Mouse (Mus musculus) lung, embryonic 16.5 days (tissue): ENCODE results near the gene Cd59b. TPM values are rescaled to one million over a fixed set of nuclear protein-coding genes. Genes with fewer than 3 reads are reported as not detected.

Source experiments
- ATAC-seq: fragments of 200-750 bp; cut with Nextera tagmentation; 2 replicates; pipeline ENCODE4 v1.8.0; 2017; ENCODE audit warnings: low read depth, mild to moderate bottlenecking, moderate library complexity
- H3K27ac ChIP-seq: fragments of 300-500 bp; sonication (generic); 2 replicates; pipeline ENCODE4 v1.5.1; 2014; ENCODE audit warnings: mild to moderate bottlenecking, control low read depth, low read length
- H3K27me3 ChIP-seq: fragments of 300-500 bp; sonication (generic); 2 replicates; pipeline ENCODE4 v1.6.1; 2014; ENCODE audit warnings: low read depth, low read length, mixed read lengths; ENCODE audit not compliant: control insufficient read depth, insufficient read depth
- H3K36me3 ChIP-seq: fragments of 300-500 bp; sonication (generic); 2 replicates; pipeline ENCODE4 v1.6.1; 2014; ENCODE audit warnings: low read length; ENCODE audit not compliant: control insufficient read depth, insufficient read depth
- H3K4me1 ChIP-seq: fragments of 300-500 bp; sonication (generic); replicated peaks from 2 replicates; pipeline ENCODE4 v1.6.1; 2014; ENCODE audit warnings: low read length, mixed read lengths; ENCODE audit not compliant: control insufficient read depth, insufficient read depth
- H3K4me2 ChIP-seq: fragments of 300-500 bp; sonication (generic); 2 replicates; pipeline ENCODE4 v1.6.1; 2014; ENCODE audit warnings: low read depth, low read length, control low read depth
- H3K4me3 ChIP-seq: fragments of 300-500 bp; sonication (generic); 2 replicates; pipeline ENCODE4 v1.5.1; 2014; ENCODE audit warnings: mild to moderate bottlenecking, low read length, control low read depth
- H3K9ac ChIP-seq: fragments of 300-500 bp; sonication (generic); 2 replicates; pipeline ENCODE4 v1.6.1; 2014; ENCODE audit warnings: low read length, control low read depth
- H3K9me3 ChIP-seq: fragments of 300-500 bp; sonication (generic); 2 replicates; pipeline ENCODE4 v1.6.1; 2016; ENCODE audit warnings: low read length; ENCODE audit not compliant: control insufficient read depth
- WGBS: fragments of 180-500 bp; shearing (Covaris S2); extraction: QIAGEN DNeasy Blood & Tissue Kit; methylation state at CpG from one replicate; pipeline ENCODE4 v1.1.7; 2014; 5-methylcytosine and 5-hydroxymethylcytosine counted together
- polyA plus RNA-seq: library from polyadenylated mRNA; unstranded; fragments of >200 nt; fragmentation: Nextera tagmentation; extraction: Ambion mirVana; gene quantifications from 2 replicates; pipeline ENCODE4 v1.2.1, GENCODE M21; 2015

Gene Cd59b
- polyA plus RNA-seq: 6.7 and 9.7 TPM in 2 replicates

DNA sequence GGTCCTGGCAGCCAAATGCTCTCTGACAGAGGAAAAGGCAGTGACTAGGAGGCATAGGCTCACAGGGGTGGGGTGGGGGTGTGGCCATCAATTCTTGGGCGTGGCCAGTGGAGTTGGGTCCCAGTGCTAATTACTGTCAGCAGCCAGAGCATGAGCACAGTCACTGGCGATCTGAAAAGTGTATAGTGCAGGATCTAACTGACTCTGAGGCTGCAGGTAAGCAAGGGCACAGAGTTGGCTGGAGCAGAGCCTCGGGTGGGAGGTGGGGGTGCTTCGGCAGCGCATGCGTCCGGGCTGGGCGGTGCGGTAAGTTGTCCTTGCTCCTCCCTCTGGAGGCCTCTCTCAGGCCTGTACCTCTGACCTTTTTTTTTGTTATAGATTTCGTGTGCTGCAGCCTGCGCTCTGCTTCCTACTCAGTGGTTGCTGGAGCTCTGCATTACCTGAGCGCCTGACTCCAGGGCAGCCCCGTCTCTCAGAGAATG, at the start of gene Cd59b:
TSS of gene Cd59b (plus strand) at position 146 of the 482 bp plus-strand sequence.
- Histone ChIP-seq H3K4me3 (peak within 1 kb of the TSS; percentile 52), H3K27ac (no peak within 1 kb of the TSS), H3K9me3 (no peaks in the 10 kb centered on the region), H3K27me3 (no peaks in the 10 kb centered on the region), H3K9ac (peak within 1 kb of the TSS; percentile 59), H3K4me2 (peak within 1 kb of the TSS; percentile 58), H3K36me3 (no peaks in the 10 kb centered on the region), H3K4me1 (peaks cover 10% of the 10 kb centered on the region)
- peak; percentile 93 for ATAC-seq
- 7% methylated on average over 13 of the region's 13 CpGs for WGBS

DNA sequence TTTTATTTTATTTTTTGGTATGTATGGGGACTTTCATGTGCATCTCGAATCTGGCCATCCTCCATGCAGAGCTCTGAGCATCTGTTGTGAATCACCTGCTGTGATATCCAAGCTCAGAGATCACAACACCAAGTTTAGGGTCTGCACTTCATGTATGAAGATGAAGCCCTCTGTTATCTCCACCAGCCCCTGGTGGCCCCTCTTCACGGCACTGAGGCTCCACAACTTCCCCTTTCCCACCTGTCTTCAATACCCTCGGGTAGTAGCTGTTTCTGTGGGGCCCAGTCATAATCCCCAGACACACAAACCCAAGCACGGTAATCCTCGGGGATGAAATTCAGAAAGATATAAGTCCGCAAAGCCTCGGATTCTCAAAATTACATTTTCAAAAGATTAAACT, 46.6 kb upstream of the Cd59b start:
- ATAC-seq: no peak
- no peak overlapping the region for H3K9ac ChIP-seq
- peaks cover 4% of the 10 kb centered on the region for H3K4me1 ChIP-seq
- H3K9me3 ChIP-seq: no peaks in the 10 kb centered on the region
- WGBS: 76% methylated on average over 7 of the region's 7 CpGs
- no peaks in the 10 kb centered on the region for H3K36me3 ChIP-seq
- no peak overlapping the region for H3K4me2 ChIP-seq
- H3K27me3 ChIP-seq: no peaks in the 10 kb centered on the region
- no peak overlapping the region for H3K27ac ChIP-seq
- H3K4me3 ChIP-seq: no peak overlapping the region

DNA sequence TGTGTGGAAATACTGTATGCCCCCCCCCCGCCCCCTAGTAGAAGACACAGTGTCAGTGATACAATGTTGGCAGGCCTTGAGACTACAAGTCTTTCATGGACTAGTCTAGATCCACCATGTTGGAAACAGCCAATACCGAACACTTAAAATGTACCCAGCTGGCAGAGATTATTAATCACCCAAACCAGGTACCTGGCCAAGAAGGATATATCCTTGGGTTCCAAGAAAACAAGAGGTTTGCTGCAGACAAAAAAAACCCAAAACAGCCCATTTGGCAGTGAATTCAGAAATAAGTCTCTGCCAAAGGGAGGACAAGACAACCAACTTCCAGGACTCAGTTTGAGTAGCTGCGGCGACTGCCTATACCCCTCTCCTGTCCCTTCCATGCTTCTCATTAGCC, 45.0 kb upstream of the Cd59b start:
- ATAC-seq: no peak
- Histone ChIP-seq H3K27ac (no peak overlapping the region), H3K36me3 (no peaks in the 10 kb centered on the region), H3K27me3 (no peaks in the 10 kb centered on the region), H3K4me2 (no peak overlapping the region), H3K4me1 (peaks cover 15% of the 10 kb centered on the region), H3K9ac (no peak overlapping the region), H3K4me3 (no peak overlapping the region), H3K9me3 (no peaks in the 10 kb centered on the region)
- WGBS: 84% methylated on average over 4 of the region's 4 CpGs

DNA sequence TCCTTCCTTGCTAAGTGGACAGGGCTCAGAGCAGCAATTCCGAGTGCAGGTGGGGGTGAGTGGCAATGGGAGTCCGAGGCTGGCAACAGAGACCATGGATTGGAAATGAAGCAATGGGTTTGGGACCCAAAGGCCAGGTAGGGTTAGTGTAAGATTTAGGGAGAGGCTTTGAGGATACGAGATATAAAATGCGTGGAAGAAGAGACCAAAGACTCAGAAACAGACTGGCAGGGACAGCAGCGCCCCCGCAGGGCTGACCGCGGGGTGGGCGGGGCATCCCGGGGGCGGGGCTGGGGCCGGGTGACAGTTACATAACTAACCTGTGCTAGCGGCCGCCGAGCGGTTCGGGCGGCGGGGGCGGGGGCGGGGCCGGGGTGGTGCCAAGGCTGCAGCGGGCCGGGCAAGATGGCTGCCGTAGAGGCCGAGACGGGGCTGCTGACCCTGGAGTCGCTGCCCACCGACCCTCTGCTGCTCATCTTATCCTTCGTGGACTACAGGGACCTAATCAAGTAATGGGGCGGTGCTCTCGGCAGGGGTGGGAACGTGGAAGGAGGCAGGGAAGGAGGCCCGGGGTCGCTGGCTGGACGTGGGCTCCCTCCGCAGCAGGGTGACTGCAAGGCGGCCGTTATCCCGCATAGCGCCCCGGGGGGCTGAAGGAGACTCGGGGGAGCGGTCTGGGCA, 42.1 kb upstream of the Cd59b start, which contains the start of gene Fbxo3:
TSS of gene Fbxo3 (plus strand) at position 264 of the 681 bp plus-strand sequence.
- peak; percentile 98 for ATAC-seq
- Histone ChIP-seq H3K27me3 (no peaks in the 10 kb centered on the region), H3K9ac (peak within 1 kb of the TSS; percentile 99), H3K4me2 (peak within 1 kb of the TSS; percentile 80), H3K4me1 (peaks cover 18% of the 10 kb centered on the region), H3K4me3 (peak within 1 kb of the TSS; percentile 82), H3K9me3 (no peaks in the 10 kb centered on the region), H3K36me3 (no peaks in the 10 kb centered on the region), H3K27ac (peak within 1 kb of the TSS; percentile 63)
- under 1% methylated on average over 32 of the region's 44 CpGs for WGBS

DNA sequence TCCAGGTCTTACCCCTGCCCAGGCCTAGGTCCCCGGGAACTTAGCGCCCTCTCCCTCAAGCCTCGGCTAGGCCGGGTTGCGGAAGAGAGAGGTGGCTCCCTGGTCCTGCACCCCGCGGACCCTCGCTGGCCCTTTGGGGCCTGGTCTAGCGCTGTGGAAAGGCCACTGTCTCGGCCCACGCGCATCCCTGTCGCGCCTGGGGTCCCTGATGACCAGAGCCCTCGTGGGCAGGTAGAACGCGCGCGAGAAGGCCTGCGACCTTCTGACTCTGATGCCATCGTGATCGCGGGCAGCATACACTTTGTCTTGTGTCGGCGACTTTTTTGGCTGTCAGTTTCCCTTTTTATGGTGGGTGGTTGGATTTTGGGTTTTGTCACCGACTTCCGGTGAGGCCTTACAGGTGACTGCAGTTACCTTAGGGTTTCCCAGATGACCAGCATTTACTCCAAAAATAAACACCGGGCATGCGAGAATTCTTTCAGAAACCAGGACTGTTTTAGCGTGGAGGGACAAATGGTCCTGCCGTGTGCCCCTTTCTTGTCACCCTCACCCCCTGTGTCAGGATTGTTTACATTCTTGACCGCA, 41.4 kb upstream of the Cd59b start, which contains the start of gene 4931422A03Rik:
TSS of gene 4931422A03Rik (minus strand) at position 223 of the 585 bp plus-strand sequence.
- peaks cover 18% of the 10 kb centered on the region for H3K4me1 ChIP-seq
- WGBS: 0% methylated on average over 32 of the region's 32 CpGs
- H3K27ac ChIP-seq: peak within 1 kb of the TSS; percentile 63
- peak; percentile 69 for ATAC-seq
- H3K4me2 ChIP-seq: peak within 1 kb of the TSS; percentile 80
- H3K9me3 ChIP-seq: no peaks in the 10 kb centered on the region
- peak within 1 kb of the TSS; percentile 82 for H3K4me3 ChIP-seq
- no peaks in the 10 kb centered on the region for H3K27me3 ChIP-seq
- no peaks in the 10 kb centered on the region for H3K36me3 ChIP-seq
- H3K9ac ChIP-seq: peak within 1 kb of the TSS; percentile 99

DNA sequence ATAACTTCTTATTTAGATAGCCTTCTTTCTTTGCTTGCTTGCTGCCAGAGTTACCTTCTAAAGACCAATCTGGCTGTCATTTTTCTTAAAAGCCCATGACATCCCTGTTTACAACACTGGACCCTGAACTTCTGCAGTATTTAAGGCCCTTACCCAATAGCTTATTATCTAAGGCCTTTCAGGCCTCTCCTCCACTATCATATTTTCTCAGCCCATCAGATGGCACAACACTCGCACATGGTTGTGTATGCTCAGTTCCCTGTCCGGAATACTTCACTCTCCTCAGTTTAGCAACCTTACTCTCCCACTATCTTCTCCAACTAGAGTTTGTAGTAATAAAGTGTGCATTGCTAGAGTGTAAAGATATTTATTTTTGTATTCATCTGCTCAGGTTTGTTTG, 40.6 kb upstream of the Cd59b start:
- WGBS: 53% methylated on average over 2 of the region's 2 CpGs
- Histone ChIP-seq H3K9ac (no peak overlapping the region; the same call in 1 of the 2 replicates), H3K4me1 (peaks cover 18% of the 10 kb centered on the region), H3K27ac (no peak overlapping the region), H3K4me2 (peak overlapping the region; percentile 80), H3K4me3 (peak overlapping the region; percentile 82), H3K36me3 (peaks cover 4% of the 10 kb centered on the region), H3K9me3 (no peaks in the 10 kb centered on the region), H3K27me3 (no peaks in the 10 kb centered on the region)
- ATAC-seq: no peak

DNA sequence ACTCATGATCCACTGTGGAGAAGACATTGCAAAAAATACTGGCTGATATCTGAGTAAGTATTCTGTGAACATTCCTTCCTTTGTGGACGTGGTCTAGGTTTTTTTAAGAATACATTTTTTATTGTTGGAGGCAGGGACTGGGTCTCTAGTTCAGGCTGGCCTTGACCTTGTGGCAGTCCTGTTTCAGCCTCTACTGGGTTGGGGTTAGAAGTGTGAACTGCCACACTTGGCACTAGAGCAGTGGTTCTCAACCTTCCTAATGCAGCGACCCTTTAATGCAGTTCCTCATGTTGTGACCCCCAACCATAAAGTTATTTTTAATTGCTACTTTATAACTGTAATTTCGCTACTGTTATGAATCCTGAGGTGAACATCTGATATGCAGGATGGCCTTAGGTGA, 39.3 kb upstream of the Cd59b start:
- WGBS: 78% methylated on average over 3 of the region's 3 CpGs
- Histone ChIP-seq H3K4me2 (no peak overlapping the region), H3K27me3 (no peaks in the 10 kb centered on the region), H3K36me3 (peaks cover 7% of the 10 kb centered on the region), H3K4me1 (peaks cover 18% of the 10 kb centered on the region), H3K9me3 (no peaks in the 10 kb centered on the region), H3K9ac (no peak overlapping the region), H3K4me3 (no peak overlapping the region), H3K27ac (no peak overlapping the region)
- no peak for ATAC-seq

DNA sequence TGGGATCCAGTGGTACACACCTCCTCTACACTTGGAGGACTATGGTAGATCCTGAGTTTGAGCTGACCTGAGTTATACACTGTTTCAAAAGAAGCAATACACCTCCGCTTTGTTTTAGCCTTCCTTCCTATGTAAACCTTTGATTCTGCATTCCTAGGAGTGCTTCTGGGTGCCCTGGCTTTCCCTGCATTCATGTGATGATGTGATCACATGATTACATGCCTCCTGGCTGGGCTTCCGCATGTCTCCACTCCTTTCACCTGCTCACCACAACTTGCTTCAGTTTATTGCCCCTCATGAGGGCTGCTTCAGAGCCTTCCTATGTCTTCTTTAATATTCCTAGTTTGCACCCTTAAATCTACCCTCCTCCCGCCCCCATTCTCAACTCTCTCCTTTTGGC, 37.6 kb upstream of the Cd59b start:
- no peaks in the 10 kb centered on the region for H3K9me3 ChIP-seq
- ATAC-seq: no peak
- H3K36me3 ChIP-seq: peaks cover 9% of the 10 kb centered on the region
- peaks cover 18% of the 10 kb centered on the region for H3K4me1 ChIP-seq
- H3K27ac ChIP-seq: no peak overlapping the region
- no peak overlapping the region for H3K9ac ChIP-seq
- WGBS: 78% methylated on average over 3 of the region's 3 CpGs
- H3K4me3 ChIP-seq: no peak overlapping the region
- H3K4me2 ChIP-seq: no peak overlapping the region
- no peaks in the 10 kb centered on the region for H3K27me3 ChIP-seq

DNA sequence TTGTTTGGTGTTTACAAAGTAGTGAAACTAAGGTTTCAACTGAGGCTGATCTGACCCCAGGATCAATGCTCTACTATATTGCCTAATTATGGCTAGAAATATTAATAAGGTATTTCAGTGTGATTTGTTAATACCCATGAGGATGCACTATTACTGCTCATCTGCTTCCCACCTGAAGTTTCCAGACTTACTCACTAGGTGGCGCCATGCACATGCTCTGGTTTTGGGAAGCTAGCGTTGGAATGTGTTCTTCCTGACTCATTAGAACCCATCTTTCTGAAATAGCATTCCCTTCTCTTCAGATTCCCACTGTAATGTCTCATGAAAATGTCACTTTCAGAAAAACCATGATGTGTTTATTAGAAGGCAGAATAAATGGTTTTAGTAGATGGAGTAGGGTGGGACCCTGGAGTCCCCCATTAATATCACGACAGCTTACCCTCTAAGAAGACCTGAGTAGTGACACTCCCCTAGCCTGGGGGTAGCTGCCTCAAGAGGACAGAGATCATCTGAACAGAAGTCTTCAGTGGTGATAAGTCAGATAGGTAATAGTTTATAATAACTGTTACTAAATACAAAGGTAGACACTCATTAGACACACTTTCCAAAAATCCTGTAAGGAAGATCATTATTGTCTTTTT, 34.7 kb upstream of the Cd59b start:
- Histone ChIP-seq H3K4me1 (no peaks in the 10 kb centered on the region), H3K36me3 (peaks cover 13% of the 10 kb centered on the region), H3K9ac (no peak overlapping the region), H3K4me2 (no peak overlapping the region), H3K27ac (no peak overlapping the region), H3K4me3 (no peak overlapping the region), H3K9me3 (no peaks in the 10 kb centered on the region), H3K27me3 (no peaks in the 10 kb centered on the region)
- ATAC-seq: peak; percentile 36; the same call in 1 of the 2 replicates
- 35% methylated on average over 3 of the region's 3 CpGs for WGBS
